Mouse (Mus musculus) embryonic facial prominence, embryonic 13.5 days (tissue): ENCODE measurements around the gene Fntb. TPM values are rescaled to one million over a fixed set of nuclear protein-coding genes. Genes with fewer than 3 reads are reported as not detected.
A peak's percentile ranks its signal among the peaks of the same experiment; 100 is the strongest.
"Not testable (repeated sequence)": the region's sequence is repeated elsewhere in the genome, so short reads cannot be mapped to it uniquely, and the experiment has no call there.

Experiments used
- ATAC-seq: fragments of 200-750 bp; cut with Nextera tagmentation; 2 replicates; pipeline ENCODE4 v1.8.0; 2017; ENCODE audit warnings: low read depth; ENCODE audit not compliant: insufficient number of reproducible peaks, insufficient read depth, low FRiP score, low TSS enrichment
- H3K27ac ChIP-seq: fragments of 300-500 bp; sonication (generic); 2 replicates; pipeline ENCODE4 v1.5.1; 2015; ENCODE audit warnings: moderate library complexity, mild to moderate bottlenecking, inconsistent platforms
- H3K27me3 ChIP-seq: fragments of 300-500 bp; sonication (generic); 2 replicates; pipeline ENCODE4 v1.6.1; 2015; ENCODE audit warnings: mild to moderate bottlenecking, inconsistent platforms
- H3K36me3 ChIP-seq: fragments of 300-500 bp; sonication (generic); 2 replicates; pipeline ENCODE4 v1.6.1; 2015; ENCODE audit warnings: mild to moderate bottlenecking, inconsistent platforms
- H3K4me1 ChIP-seq: fragments of 300-500 bp; sonication (generic); 2 replicates; pipeline ENCODE4 v1.6.1; 2015; ENCODE audit warnings: inconsistent platforms
- H3K4me2 ChIP-seq: fragments of 300-500 bp; sonication (generic); 2 replicates; pipeline ENCODE4 v1.6.1; 2015; ENCODE audit warnings: moderate library complexity, mild to moderate bottlenecking, inconsistent platforms
- H3K4me3 ChIP-seq: fragments of 300-500 bp; sonication (generic); 2 replicates; pipeline ENCODE4 v1.5.1; 2015; ENCODE audit warnings: mild to moderate bottlenecking, inconsistent platforms
- H3K9ac ChIP-seq: fragments of 300-500 bp; sonication (generic); 2 replicates; pipeline ENCODE4 v1.6.1; 2015; ENCODE audit warnings: mild to moderate bottlenecking, inconsistent platforms
- H3K9me3 ChIP-seq: fragments of 300-500 bp; sonication (generic); 2 replicates; pipeline ENCODE4 v1.6.1; 2016; ENCODE audit warnings: inconsistent platforms
- WGBS: fragments of 180-500 bp; shearing (Covaris S2); methylation state at CpG from one replicate; pipeline ENCODE4 v1.1.7; 2015; ENCODE audit warnings: mixed read lengths; 5-methylcytosine and 5-hydroxymethylcytosine counted together
- polyA plus RNA-seq: library from polyadenylated mRNA; unstranded; fragments of >200 nt; fragmentation: Nextera tagmentation; extraction: Ambion mirVana; gene quantifications from 2 replicates; pipeline ENCODE4 v1.2.1, GENCODE M21; 2015

Gene Fntb
- polyA plus RNA-seq, 1 experiment from 2014 or later, result 41.8 TPM

GRCm38 (mm10) chr12:76775132-76775531 is 9.7 kb downstream of the Fntb start:
- Histone ChIP-seq H3K27me3 (no peaks in the 10 kb centered on the region), H3K4me3 (no peak overlapping the region), H3K9ac (no peak overlapping the region), H3K4me1 (no peaks in the 10 kb centered on the region), H3K27ac (no peak overlapping the region), H3K9me3 (no peaks in the 10 kb centered on the region), H3K36me3 (peaks cover 8% of the 10 kb centered on the region), H3K4me2 (no peak overlapping the region)
- WGBS, result 62% methylated on average over 4 of the region's 4 CpGs
- no peak for ATAC-seq

DNA sequence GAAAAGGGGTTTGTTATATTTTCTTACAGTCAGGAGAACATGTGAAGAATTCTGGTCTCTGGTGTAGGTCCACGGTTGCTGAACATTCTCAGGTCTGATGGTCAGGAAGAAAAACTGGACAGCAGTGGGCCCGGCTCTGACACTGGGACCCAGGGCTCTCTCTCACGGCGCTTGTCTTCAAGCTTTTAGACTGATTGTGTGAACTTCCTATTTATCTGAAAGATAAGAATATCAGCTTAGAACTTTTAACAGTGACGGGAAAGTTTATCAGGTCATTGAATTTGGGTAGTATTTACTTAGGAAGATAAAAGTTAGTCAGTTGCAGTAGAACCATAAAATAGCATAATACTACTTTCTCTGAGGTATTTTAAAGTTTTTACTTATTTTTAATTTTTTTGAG is 11.5 kb downstream of the Fntb start:
- Histone ChIP-seq H3K9me3 (no peaks in the 10 kb centered on the region), H3K4me1 (peaks cover 4% of the 10 kb centered on the region; the same call in 1 of the 2 replicates), H3K4me2 (no peak overlapping the region), H3K9ac (no peak overlapping the region), H3K27me3 (no peaks in the 10 kb centered on the region), H3K36me3 (peaks cover 8% of the 10 kb centered on the region), H3K4me3 (no peak overlapping the region), H3K27ac (no peak overlapping the region)
- no peak for ATAC-seq
- WGBS, result 91% methylated on average over 5 of the region's 5 CpGs

DNA sequence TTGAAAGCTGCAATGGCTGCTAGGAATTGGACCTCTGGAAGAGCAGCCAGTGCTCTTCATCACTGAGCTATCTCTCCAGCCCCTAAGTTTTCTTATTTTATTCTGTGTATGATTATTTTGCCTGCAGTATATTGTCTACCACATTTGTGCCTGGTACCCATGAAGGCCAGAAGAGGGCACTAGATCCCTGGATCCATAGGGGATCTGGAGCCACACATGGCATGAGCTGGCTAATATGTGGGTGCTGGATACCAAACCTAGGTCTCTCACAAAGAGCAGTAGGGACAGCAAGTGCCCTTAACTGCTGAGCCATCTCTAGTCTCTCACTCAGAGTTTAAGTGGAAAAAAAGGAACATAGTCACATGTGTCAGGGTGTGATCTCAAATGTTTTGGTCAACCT is 12.5 kb downstream of the Fntb start:
- Histone ChIP-seq H3K27ac (no peak overlapping the region), H3K9ac (no peak overlapping the region), H3K9me3 (no peaks in the 10 kb centered on the region), H3K4me3 (no peak overlapping the region), H3K27me3 (no peaks in the 10 kb centered on the region), H3K36me3 (peaks cover 8% of the 10 kb centered on the region), H3K4me2 (no peak overlapping the region), H3K4me1 (peaks cover 8% of the 10 kb centered on the region; the same call in 1 of the 2 replicates)
- ATAC-seq, result no peak

DNA sequence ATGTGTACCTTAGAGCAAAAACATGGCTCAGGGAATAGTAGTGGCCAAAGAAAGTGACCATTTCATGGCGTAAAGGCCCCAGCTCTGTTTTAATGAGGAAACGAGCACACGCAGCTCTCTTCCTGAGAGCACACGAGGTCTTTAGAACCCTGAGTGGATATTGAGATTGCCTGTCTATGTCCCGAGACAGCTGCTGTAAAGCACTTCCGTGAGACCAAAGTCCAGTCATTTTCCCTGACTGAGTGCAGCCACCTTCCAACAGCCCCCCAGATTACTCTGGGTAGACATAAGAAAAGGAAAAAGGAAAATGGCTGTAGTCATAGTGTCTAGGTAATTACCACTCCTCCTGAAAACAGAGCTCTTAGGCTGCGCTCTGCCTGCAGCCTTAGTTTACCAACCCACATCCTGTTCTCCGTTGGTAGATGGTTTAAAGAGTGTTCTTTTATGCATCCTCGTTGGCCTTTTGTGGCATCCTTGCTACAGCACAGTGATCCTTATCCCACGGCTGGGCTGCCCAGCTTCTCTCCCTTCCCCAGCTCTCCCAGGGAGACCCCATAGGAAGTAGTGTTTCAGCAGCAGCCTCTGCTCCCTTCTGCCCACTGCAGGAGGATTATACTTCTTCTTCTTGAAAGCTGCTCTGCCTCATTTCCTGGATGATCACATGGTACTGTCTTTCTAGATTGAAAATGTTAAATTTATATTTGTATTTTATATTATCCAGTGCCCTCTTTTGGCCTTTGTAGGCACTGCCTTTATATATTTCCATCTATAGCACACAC is 13.1 kb downstream of the Fntb start:
- 84% methylated on average over 10 of the region's 10 CpGs for WGBS
- Histone ChIP-seq H3K4me2 (no peak overlapping the region), H3K9ac (no peak overlapping the region), H3K27ac (no peak overlapping the region), H3K4me3 (no peak overlapping the region), H3K36me3 (peaks cover 8% of the 10 kb centered on the region), H3K9me3 (no peaks in the 10 kb centered on the region), H3K27me3 (no peaks in the 10 kb centered on the region), H3K4me1 (peaks cover 8% of the 10 kb centered on the region; the same call in 1 of the 2 replicates)
- ATAC-seq, result no peak

- no peak for ATAC-seq
- WGBS, result 76% methylated on average over 5 of the region's 5 CpGs
Observed at GRCm38 (mm10) chr12:76779951-76780350, 14.6 kb downstream of the Fntb start.

DNA sequence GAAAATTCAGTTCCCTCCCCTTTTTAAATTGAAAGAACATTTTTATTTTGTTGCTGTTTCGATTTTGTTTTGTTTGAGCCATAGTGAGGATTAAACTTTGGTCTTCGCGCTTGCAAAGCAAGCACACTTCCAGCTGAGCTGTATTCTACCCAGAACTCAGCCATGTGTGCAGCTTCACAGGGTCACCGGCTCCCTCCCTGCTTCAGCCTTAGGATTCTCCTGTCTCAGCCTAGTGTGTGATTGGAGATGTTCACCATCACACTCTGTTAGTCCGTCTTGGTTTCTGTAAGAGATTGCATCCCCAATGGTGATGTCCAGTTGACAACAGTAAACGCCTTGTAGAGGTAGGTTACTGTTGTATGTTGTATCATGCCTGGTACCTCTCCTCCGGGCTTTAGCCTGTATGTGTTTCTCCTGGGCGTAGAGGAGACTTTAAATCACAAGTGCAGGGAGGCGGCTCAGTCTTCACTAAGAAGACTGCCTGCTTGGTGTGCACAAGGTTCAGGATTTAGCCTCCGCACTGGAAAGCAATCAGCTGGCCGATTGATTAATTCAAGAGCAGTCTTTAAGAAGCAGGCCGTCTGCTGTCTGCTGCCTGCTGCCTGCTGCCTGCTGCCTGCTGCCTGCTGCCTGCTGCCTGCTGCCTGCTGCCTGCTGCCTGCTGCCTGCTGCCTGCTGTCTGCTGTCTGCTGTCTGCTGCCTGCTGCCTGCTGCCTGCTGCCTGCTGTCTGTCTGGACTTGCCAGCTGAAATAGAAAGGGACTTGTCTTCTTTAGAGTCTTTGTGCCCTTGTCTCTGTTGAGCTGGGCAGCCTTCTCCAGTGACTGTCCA is 15.5 kb downstream of the Fntb start:
- no peak overlapping the region; the same call in 1 of the 2 replicates for H3K27ac ChIP-seq
- ATAC-seq, result no peak
- WGBS, result 72% methylated on average over 12 of the region's 12 CpGs
- peaks cover 8% of the 10 kb centered on the region for H3K36me3 ChIP-seq
- H3K9me3 ChIP-seq, result no peaks in the 10 kb centered on the region
- no peak overlapping the region for H3K4me2 ChIP-seq
- peaks cover 8% of the 10 kb centered on the region; the same call in 1 of the 2 replicates for H3K4me1 ChIP-seq
- H3K4me3 ChIP-seq, result no peak overlapping the region
- no peak overlapping the region for H3K9ac ChIP-seq
- no peaks in the 10 kb centered on the region for H3K27me3 ChIP-seq

More at GRCm38 (mm10) chr12:76779951-76780350, 14.6 kb downstream of the Fntb start:
- no peak overlapping the region for H3K4me2 ChIP-seq
- peaks cover 8% of the 10 kb centered on the region; the same call in 1 of the 2 replicates for H3K4me1 ChIP-seq
- H3K36me3 ChIP-seq, result peaks cover 8% of the 10 kb centered on the region
- H3K9me3 ChIP-seq, result no peaks in the 10 kb centered on the region
- no peak overlapping the region for H3K4me3 ChIP-seq
- no peak overlapping the region for H3K9ac ChIP-seq
- no peaks in the 10 kb centered on the region for H3K27me3 ChIP-seq
- H3K27ac ChIP-seq, result no peak overlapping the region

GRCm38 (mm10) chr12:76784056-76784619 is 18.7 kb downstream of the Fntb start:
- Histone ChIP-seq H3K9me3 (no peaks in the 10 kb centered on the region), H3K4me3 (no peak overlapping the region), H3K27me3 (no peaks in the 10 kb centered on the region), H3K4me1 (peaks cover 8% of the 10 kb centered on the region; the same call in 1 of the 2 replicates), H3K27ac (no peak overlapping the region), H3K9ac (no peak overlapping the region), H3K36me3 (no peaks in the 10 kb centered on the region), H3K4me2 (no peak overlapping the region)
- ATAC-seq, result no peak
- 69% methylated on average over 10 of the region's 10 CpGs for WGBS

DNA sequence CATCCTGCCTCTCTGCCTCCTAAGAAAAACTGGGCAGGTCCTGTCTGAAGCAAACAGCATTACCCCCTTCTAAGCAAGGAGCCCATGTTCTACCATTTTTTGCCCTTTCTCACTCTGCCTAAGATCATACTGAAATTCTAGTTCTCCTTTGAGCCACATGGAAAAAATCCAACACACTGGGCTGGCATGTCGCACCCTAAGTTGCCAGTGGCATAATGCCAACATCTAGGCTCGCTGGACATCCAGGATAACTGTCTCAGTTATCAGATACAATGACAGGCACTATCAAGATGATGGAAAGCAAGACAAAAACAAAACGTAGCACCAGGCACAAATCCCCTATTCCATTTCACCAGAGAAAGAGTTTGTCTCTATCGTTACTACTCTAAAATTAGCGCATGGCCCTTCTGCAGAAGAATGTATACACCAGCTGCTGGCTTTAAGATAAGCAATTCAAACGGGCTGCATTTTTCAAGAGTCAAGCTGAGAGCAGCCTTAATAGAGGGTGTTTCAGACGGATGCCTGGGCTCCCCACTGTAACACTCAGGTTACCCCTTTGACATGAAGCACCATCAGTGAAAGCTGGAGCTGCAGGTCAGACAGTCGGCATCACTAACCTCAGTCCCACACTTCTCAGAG is 25.2 kb downstream of the Fntb start:
- 57% methylated on average over 8 of the region's 8 CpGs for WGBS
- Histone ChIP-seq H3K4me2 (no peak overlapping the region), H3K4me1 (no peaks in the 10 kb centered on the region), H3K27me3 (no peaks in the 10 kb centered on the region), H3K4me3 (no peak overlapping the region), H3K9me3 (no peaks in the 10 kb centered on the region), H3K9ac (no peak overlapping the region), H3K27ac (no peak overlapping the region), H3K36me3 (no peaks in the 10 kb centered on the region)
- no peak for ATAC-seq

DNA sequence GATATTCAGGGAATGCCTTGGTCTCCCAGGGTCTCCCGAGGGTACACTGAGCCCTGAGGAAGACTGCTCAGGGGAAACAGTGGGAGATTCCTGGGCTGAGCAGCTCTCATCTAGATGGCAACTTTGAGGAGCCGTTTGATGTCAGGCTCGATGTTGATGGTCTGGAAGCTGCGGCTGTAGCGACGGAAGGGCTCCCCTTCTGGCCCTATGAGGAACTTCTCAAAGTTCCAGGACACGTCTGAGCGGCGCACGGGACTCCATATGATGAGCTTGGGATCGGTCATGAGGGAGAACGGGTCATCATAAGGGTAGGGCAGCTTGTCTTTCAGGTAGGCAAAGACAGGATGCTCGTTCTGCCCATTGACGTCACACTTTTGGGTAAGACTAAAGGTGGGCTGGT is 27.2 kb downstream of the Fntb start:
- ATAC-seq, result peak; percentile 26; the same call in 1 of the 2 replicates
- H3K4me3 ChIP-seq, H3K4me2 ChIP-seq, H3K4me1 ChIP-seq, H3K27ac ChIP-seq, H3K27me3 ChIP-seq, H3K36me3 ChIP-seq, H3K9ac ChIP-seq, H3K9me3 ChIP-seq: not testable (repeated sequence)
- 60% methylated on average over 14 of the region's 14 CpGs for WGBS

DNA sequence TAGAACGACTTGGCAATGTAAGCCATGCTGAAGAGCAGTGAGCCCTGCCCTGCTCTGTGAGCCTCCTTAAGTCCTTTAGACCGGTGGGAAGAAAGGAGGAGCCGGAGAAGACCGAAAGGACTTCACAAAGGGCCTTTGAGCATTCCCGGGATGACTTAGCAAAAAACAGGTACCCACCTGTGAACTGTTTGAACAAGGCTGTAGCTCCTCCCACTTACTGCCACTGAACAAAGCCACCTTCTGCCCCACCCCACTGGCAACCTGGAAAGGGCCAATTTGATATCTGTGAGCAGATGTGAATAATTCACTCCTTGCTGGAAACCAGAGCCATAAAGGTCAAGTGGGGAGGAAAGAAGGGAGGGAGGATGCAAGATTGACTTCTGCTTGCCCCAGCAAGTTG is 30.0 kb downstream of the Fntb start, which contains the start of gene Gpx2:
TSS of gene Gpx2 (minus strand) at position 205 of the 400 bp plus-strand sequence.
- no peak within 1 kb of the TSS for H3K9ac ChIP-seq
- no peak within 1 kb of the TSS for H3K27ac ChIP-seq
- 68% methylated on average over 5 of the region's 5 CpGs for WGBS
- no peak within 1 kb of the TSS for H3K4me3 ChIP-seq
- ATAC-seq, result no peak
- H3K9me3 ChIP-seq, result no peaks in the 10 kb centered on the region
- H3K36me3 ChIP-seq, result peaks cover 4% of the 10 kb centered on the region; the same call in 1 of the 2 replicates
- H3K27me3 ChIP-seq, result no peaks in the 10 kb centered on the region
- no peaks in the 10 kb centered on the region for H3K4me1 ChIP-seq
- no peak within 1 kb of the TSS for H3K4me2 ChIP-seq

DNA sequence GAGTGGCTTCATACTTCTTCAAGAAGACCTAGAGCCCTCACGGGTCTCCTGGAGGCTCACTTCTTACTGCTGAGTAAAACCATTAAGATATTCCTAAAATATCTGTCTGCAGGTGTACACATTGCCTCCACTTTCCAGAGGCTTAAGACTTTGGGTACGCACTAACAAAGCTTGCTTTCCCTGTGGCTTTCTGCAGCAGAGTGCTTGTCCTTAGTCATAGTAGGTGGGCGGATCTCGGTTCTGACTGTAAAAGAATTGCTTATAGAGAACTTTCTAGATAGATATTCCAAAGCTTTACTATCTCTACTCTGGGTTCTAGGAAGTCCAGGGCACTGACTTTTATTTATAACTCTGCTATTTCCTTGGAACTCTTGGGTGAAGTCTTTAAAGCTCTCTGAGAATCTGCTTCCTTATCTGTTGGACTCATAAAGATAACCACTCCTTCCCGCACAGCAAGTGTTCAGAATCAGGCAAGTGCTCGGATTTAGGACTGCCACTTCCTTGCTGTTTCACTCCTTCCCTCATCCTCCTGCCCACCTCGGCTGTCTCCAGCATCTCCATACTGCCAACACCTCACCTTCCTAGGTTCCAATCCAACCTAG is 31.6 kb downstream of the Fntb start:
- WGBS, result 85% methylated on average over 7 of the region's 7 CpGs
- H3K4me3 ChIP-seq, result no peak overlapping the region
- H3K9me3 ChIP-seq, result no peaks in the 10 kb centered on the region
- H3K27ac ChIP-seq, result no peak overlapping the region
- no peaks in the 10 kb centered on the region for H3K4me1 ChIP-seq
- no peak for ATAC-seq
- no peaks in the 10 kb centered on the region for H3K27me3 ChIP-seq
- no peak overlapping the region for H3K4me2 ChIP-seq
- H3K9ac ChIP-seq, result no peak overlapping the region
- H3K36me3 ChIP-seq, result peaks cover 11% of the 10 kb centered on the region; the same call in 1 of the 2 replicates
